Mouse (Mus musculus): ENCODE data around the gene Ankfn1.

The Ankfn1 gene

GRCm38 (mm10) chr11:89360895-89361294 lies 416.6 kb downstream of the Ankfn1 start:
- no peak for DNase-seq (ENCODE audit: low spot score)

- DNase-seq (ENCODE audit: low spot score), result no peak
These were observed 418.9 kb downstream of the Ankfn1 start for GRCm38 (mm10) chr11:89358546-89358945.

- DNase-seq (ENCODE audit: low spot score), result no peak
These were observed 421.0 kb downstream of the Ankfn1 start for GRCm38 (mm10) chr11:89356479-89356878.

GRCm38 (mm10) chr11:89356018-89356417 lies 421.4 kb downstream of the Ankfn1 start:
- no peak for DNase-seq (ENCODE audit: low spot score)

- no peak for DNase-seq (ENCODE audit: low spot score)
These were observed 437.2 kb downstream of the Ankfn1 start for GRCm38 (mm10) chr11:89340238-89340637.
